Mouse (Mus musculus) regulatory T cell (primary cell): ENCODE measurements around the gene Pitpnm1.

ENCODE experiments used
- in situ Hi-C: fragments of 300-600 bp; cut with MboI, MseI; formaldehyde crosslinking; loops from one replicate; pipeline ENCODE4 v1.15.1; 2025; ENCODE audit warnings: high pct_unique_total_duplicates

Gene Pitpnm1

GRCm38 (mm10) chr19:4136463-4136862 lies 36.7 kb downstream of the Pitpnm1 start:
- in situ Hi-C loops, result no loop called here

GRCm38 (mm10) chr19:4137913-4138312 lies 38.1 kb downstream of the Pitpnm1 start:
- in situ Hi-C loops, result no loop called here

GRCm38 (mm10) chr19:4139446-4139845 lies 39.6 kb downstream of the Pitpnm1 start, which contains the start of gene Gpr152:
TSS of gene Gpr152 (plus strand) at chr19:4139787.
- in situ Hi-C loops, result no loop called here

- in situ Hi-C loops, result no loop called here
Measured at GRCm38 (mm10) chr19:4140147-4140546, 40.3 kb downstream of the Pitpnm1 start.

GRCm38 (mm10) chr19:4142416-4143173 lies 42.8 kb downstream of the Pitpnm1 start:
- in situ Hi-C loops, result no loop called here

- in situ Hi-C loops, result no loop called here
Measured at GRCm38 (mm10) chr19:4143759-4144268, 44.0 kb downstream of the Pitpnm1 start, which contains the start of gene Cabp4. TSS of gene Cabp4 (minus strand) at chr19:4144033.

- in situ Hi-C loops, result no loop called here
Measured at GRCm38 (mm10) chr19:4144550-4145498, 45.0 kb downstream of the Pitpnm1 start.

- in situ Hi-C loops, result no loop called here
Measured at GRCm38 (mm10) chr19:4145936-4146335, 46.1 kb downstream of the Pitpnm1 start.

GRCm38 (mm10) chr19:4146366-4147021 lies 46.7 kb downstream of the Pitpnm1 start:
- in situ Hi-C loops, result no loop called here

- in situ Hi-C loops, result no loop called here
Measured at GRCm38 (mm10) chr19:4147022-4147405, 47.2 kb downstream of the Pitpnm1 start.

- in situ Hi-C loops, result no loop called here
Measured at GRCm38 (mm10) chr19:4147782-4148490, 48.1 kb downstream of the Pitpnm1 start.

GRCm38 (mm10) chr19:4148491-4148806 lies 48.7 kb downstream of the Pitpnm1 start, which contains the start of gene Coro1b:
TSS of gene Coro1b (plus strand) at chr19:4148619.
- in situ Hi-C loops, result no loop called here

- in situ Hi-C loops, result no loop called here
Measured at GRCm38 (mm10) chr19:4148819-4149218, 49.0 kb downstream of the Pitpnm1 start.

- in situ Hi-C loops, result no loop called here
Measured at GRCm38 (mm10) chr19:4149283-4149682, 49.5 kb downstream of the Pitpnm1 start.

GRCm38 (mm10) chr19:4149764-4150461 lies 50.1 kb downstream of the Pitpnm1 start:
- in situ Hi-C loops, result loop anchor here (5.0 kb wide), 1 partner anchor 52 kb away; the partner anchor contains the start of gene Rad9a

- in situ Hi-C loops, result loop anchor here (5.0 kb wide), 1 partner anchor 51 kb away; the partner anchor contains the start of gene Rad9a
Measured at GRCm38 (mm10) chr19:4150567-4151487, 51.0 kb downstream of the Pitpnm1 start.

GRCm38 (mm10) chr19:4151488-4151860 lies 51.7 kb downstream of the Pitpnm1 start:
- in situ Hi-C loops, result loop anchor here (5.0 kb wide), 1 partner anchor 51 kb away; the partner anchor contains the start of gene Rad9a

- in situ Hi-C loops, result loop anchor here (5.0 kb wide), 1 partner anchor 50 kb away; the partner anchor contains the start of gene Rad9a
Measured at GRCm38 (mm10) chr19:4151898-4152297, 52.1 kb downstream of the Pitpnm1 start.
